Mouse (Mus musculus) fat pad, adult 2 months (tissue): ENCODE measurements at regions not wholly inside any gene's neighbourhood (a gene's known extent, or its start where the extent isn't known, plus 50 kb on each side); places are given as distances from the start of the nearest gene placed in this dataset.
A peak's percentile ranks its signal among the peaks of the same experiment; 100 is the strongest.
"Not testable (repeated sequence)": the region's sequence is repeated elsewhere in the genome, so short reads cannot be mapped to it uniquely, and the experiment has no call there.

Experiments used
- DNase-seq: peaks from one replicate; pipeline ENCODE4 v3.0.0-alpha.2; 2011; ENCODE audit warnings: low read depth, low spot score; ENCODE audit errors: extremely low read depth

GRCm38 (mm10) chr13:44625792-44626191, 103.5 kb upstream of the Jarid2 start:
- DNase-seq: no peak

- no peak for DNase-seq
Observed at GRCm38 (mm10) chr13:44626806-44627205, 102.5 kb upstream of the Jarid2 start.

- DNase-seq: no peak
Observed at GRCm38 (mm10) chr13:44630061-44630460, 99.2 kb upstream of the Jarid2 start.

- DNase-seq: no peak
Observed at GRCm38 (mm10) chr13:44634616-44635015, 94.7 kb upstream of the Jarid2 start.

- DNase-seq: no peak
Observed at GRCm38 (mm10) chr13:44635221-44636007, 93.9 kb upstream of the Jarid2 start.

- DNase-seq: no peak
Observed at GRCm38 (mm10) chr13:44636008-44636335, 93.3 kb upstream of the Jarid2 start.

- no peak for DNase-seq
Observed at GRCm38 (mm10) chr13:44642361-44642760, 86.9 kb upstream of the Jarid2 start.

GRCm38 (mm10) chr13:44650052-44650451, 79.2 kb upstream of the Jarid2 start:
- no peak for DNase-seq

GRCm38 (mm10) chr13:44651259-44652238, 77.7 kb upstream of the Jarid2 start:
- DNase-seq: no peak

GRCm38 (mm10) chr13:44657905-44658414, 71.3 kb upstream of the Jarid2 start:
- DNase-seq: no peak

GRCm38 (mm10) chr13:44659861-44660260, 69.4 kb upstream of the Jarid2 start:
- DNase-seq: no peak

GRCm38 (mm10) chr13:44663062-44663461, 66.2 kb upstream of the Jarid2 start:
- no peak for DNase-seq

- DNase-seq: no peak
Observed at GRCm38 (mm10) chr13:44663730-44664129, 65.5 kb upstream of the Jarid2 start.

GRCm38 (mm10) chr13:44669761-44670160, 59.5 kb upstream of the Jarid2 start:
- DNase-seq: no peak

- DNase-seq: peak; percentile 19
Observed at GRCm38 (mm10) chr13:44673337-44673966, 55.8 kb upstream of the Jarid2 start.

GRCm38 (mm10) chr13:44673967-44674357, 55.3 kb upstream of the Jarid2 start:
- DNase-seq: no peak

GRCm38 (mm10) chr13:44674926-44675650, 54.2 kb upstream of the Jarid2 start:
- DNase-seq: no peak

- DNase-seq: no peak
Observed at GRCm38 (mm10) chr13:44676041-44676440, 53.2 kb upstream of the Jarid2 start.

GRCm38 (mm10) chr13:44678121-44678520, 51.2 kb upstream of the Jarid2 start:
- DNase-seq: no peak

- not testable (repeated sequence) for DNase-seq
Observed at GRCm38 (mm10) chr13:44679457-44679856, 49.8 kb upstream of the Jarid2 start.
